Mouse (Mus musculus) yolk sac, embryonic 10.5 days (tissue): ENCODE results near the gene Tcp1.
A peak's percentile ranks its signal among the peaks of the same experiment; 100 is the strongest.
"Not testable (repeated sequence)": the region's sequence is repeated elsewhere in the genome, so short reads cannot be mapped to it uniquely, and the experiment has no call there.

ENCODE experiments used
- DNase-seq: peaks from one replicate; pipeline ENCODE4 v3.0.0-alpha.2; 2017; ENCODE audit warnings: low spot score

Gene Tcp1

GRCm38 (mm10) chr17:12915488-12915880 lies at the start of gene Tcp1:
Tcp1 (plus strand) TSS chr17:12915701.
- no peak for DNase-seq

DNA sequence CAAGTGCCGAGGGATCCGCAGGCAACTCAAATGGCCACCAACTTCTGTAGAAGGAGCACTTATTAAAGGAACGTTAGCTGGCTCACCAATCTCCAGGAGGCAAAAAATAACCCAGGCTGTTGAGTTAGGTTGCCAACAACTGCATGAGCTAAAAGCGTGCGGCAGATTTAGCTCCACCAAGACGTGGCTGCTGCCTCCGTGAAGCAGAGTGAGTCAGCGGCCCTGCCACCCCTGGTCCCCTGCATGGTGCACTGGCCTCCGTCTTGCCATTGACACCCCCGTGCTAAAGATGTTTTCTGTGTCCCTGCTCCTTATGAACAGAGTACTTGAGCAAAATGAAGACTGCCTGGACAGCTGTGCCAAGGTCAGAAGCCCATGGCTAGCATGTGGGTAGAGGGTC lies 48.6 kb upstream of the Tcp1 start:
- DNase-seq = no peak

DNA sequence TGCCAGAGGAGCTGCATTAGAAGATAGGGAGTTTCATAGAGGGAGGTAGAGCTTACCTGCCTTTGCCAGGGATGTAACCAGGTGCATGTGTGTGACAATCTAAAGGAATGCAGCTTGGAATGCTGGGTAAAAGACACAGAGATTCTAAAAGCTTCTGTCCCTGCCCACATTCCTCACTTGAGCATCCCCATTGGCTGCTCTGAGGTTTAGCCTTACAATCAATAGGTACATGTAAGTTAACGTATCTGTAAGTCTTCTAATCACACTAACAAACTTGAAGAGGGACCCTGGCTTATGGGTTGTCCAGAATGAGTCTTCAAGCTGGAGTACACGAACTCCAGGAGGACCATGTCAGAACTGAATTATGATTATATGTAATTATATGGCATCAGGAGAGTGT lies 47.5 kb upstream of the Tcp1 start, which contains the start of gene Mas1:
Gene Mas1 (minus strand): TSS at position 101 of the 400 bp plus-strand sequence.
- DNase-seq = no peak

DNA sequence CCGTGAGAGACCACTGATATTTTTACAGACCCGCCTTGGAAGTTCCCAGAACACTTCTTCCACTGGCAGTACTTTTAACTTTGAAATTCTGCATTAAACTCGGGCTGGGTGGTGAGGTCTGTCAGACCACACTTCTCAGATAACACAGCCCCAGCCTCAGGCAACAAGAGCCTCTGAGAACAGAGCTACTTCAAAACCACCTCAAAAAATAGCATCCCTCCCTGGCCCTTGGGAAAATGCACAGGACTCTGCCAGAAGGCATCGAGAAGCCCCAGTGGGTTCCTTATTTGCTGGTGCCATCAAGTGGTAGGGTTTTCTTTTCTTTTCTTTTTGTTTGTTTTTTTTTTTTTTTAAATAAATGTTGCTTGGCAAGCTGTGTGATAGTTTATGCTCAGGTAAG lies 46.9 kb upstream of the Tcp1 start:
- DNase-seq = no peak

- DNase-seq = no peak
These were observed 43.0 kb upstream of the Tcp1 start for GRCm38 (mm10) chr17:12872275-12873028.

- no peak for DNase-seq
These were observed 39.8 kb upstream of the Tcp1 start, which contains the start of gene Mrgprh for GRCm38 (mm10) chr17:12875734-12876133. Mrgprh (plus strand) TSS chr17:12876034.

DNA sequence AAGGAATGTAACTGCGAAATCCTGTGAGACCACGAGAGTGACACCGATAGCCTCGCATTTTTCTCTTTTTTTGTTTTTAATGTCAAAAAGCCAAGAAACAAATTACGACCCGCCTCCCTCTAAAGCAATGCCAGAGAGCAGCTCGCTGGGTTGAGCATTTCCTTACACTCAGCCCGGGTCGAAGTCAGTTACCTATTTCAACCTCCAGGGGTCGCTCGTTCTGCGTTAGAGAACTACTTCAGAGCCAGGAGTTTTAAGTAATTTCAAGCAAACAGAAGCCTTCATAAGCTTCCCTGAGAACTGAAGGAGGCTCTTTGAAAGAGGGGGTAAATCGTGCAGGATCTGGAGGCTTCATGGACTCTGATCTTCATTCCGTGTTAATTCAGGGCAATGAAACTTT lies 35.3 kb upstream of the Tcp1 start:
- peak; percentile 74 for DNase-seq

DNA sequence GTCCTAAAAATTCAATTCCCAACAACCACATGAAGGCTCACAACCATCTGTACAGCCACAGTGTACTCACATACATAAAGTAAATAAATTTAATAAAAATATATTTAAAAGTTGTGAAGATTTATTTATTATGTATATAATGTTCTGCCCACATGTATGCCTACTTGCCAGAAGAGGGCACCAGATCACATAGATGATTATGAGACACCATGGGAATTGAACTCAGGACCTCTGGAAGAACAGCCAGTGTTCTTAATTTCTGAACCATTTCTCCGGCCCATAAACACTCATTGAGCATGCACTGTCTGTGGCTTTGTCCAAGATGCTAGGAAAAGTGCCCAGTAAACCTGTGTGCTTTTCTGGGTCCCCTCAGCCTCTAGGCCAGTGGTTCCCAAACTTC lies 34.3 kb upstream of the Tcp1 start:
- no peak for DNase-seq

DNA sequence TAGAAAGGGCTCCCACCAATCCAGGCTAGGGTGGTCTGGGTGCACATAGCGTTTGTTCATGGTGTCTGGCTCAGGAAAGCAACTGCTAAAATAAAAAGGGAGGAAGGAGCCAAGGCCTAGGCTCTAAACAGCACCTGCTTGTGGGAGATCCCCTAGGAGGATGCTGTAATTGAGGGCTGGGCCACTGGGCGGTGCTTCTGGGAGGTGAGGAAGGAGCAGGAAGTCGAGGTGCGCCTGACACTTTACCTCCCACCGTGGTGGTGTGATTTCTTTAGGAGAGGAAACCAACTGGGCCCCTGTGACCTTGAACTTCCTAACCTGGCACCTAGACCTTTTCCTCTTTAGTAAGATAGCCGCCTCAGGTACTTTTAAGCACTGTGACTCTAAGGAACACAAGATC lies 28.9 kb upstream of the Tcp1 start:
- no peak for DNase-seq

DNA sequence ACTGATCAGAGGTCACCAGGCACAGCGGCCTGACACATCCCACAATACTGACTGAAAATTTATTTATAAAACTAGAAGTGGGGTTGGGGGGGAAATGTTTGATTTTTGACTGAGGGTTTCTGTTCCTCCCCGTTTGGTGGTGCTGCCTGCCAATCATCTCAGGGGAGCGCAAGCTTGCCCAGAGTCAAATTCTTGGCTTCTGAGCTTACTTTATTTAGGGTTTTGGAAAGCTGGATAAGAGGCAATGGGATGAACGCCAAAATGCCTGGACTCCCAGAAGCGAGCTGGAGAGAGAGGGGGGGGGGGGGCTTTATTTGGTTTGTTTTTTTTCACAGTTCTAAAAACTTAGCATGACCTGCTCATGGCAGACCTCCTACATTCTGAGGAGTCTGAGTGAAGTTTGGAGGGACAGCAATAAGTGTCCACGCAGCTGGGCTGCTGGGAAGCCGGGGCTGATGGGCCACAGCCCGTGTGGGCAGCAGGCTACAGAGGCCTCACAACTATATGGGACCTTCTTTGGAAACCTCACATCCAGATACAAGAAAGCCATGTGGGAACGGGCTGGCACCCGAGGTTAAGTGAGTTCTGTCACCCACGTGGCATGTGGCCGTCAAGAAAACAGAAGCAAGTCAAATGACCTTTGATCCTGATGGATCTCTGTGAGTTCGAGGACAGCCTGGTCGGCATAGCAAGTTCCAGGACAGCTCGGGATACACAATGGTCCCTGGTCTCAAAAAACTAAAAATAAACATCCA lies 28.3 kb upstream of the Tcp1 start:
- DNase-seq = no peak

GRCm38 (mm10) chr17:12891054-12891453 lies 24.4 kb upstream of the Tcp1 start:
- DNase-seq = no peak

DNA sequence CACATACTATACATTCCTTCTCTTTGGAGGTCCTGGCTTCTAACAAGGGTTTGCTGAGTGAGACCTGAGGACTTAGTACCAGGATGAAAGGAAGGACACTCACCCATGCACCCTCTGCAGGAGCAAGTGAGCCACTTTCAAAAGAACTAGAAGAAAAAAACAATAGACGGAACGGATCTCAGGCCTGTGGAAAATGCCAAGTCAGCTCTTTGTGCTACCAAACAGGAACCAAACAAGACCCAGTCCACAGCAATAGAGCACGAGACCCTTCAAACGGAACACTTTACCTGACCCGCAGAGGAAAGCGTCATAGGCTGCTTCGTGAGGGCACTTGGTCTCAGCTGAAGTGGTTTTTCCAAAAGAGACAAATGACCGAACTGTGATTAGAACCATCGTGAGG lies 23.5 kb upstream of the Tcp1 start:
- no peak for DNase-seq

DNA sequence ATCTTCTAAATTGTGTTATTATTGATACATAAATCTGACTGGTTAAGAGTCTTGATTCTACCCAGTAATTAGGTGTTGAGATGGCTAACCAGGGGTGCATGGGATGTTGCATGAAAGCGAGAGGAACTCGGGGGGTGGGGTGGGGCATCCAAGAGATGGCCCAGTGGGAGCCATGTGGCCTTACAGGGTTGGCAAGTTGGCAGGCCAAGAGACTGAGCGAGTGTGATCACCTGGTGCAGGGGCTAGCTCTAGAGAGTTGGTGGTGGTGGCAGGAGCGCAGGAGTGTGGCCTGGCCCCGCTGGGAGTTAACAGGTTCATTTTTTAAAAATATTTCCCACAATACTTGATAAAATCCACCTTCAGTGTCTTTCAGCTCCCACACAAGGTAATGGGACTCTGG lies 17.8 kb upstream of the Tcp1 start:
- no peak for DNase-seq

- DNase-seq = not testable (repeated sequence)
These were observed 16.9 kb upstream of the Tcp1 start for GRCm38 (mm10) chr17:12898607-12899006.

DNA sequence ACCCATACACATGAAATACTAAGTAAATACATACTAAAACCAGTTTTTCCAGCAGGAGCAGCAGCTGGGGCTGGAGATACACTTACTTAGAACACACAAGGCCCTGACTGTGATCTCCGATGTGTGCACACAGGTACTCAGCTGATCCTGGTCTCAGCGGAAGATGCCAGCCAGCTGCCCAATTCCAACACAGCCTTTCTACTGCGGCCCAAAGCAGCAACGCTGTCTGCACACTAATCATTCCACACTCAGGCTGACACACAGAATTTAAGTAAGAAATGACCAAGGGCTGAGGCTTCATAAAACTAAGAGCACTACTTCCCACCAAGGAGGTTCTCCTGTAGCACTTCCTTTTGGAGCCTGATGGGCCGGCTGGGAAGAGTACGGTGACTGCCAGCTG lies 13.2 kb upstream of the Tcp1 start:
- no peak for DNase-seq

DNA sequence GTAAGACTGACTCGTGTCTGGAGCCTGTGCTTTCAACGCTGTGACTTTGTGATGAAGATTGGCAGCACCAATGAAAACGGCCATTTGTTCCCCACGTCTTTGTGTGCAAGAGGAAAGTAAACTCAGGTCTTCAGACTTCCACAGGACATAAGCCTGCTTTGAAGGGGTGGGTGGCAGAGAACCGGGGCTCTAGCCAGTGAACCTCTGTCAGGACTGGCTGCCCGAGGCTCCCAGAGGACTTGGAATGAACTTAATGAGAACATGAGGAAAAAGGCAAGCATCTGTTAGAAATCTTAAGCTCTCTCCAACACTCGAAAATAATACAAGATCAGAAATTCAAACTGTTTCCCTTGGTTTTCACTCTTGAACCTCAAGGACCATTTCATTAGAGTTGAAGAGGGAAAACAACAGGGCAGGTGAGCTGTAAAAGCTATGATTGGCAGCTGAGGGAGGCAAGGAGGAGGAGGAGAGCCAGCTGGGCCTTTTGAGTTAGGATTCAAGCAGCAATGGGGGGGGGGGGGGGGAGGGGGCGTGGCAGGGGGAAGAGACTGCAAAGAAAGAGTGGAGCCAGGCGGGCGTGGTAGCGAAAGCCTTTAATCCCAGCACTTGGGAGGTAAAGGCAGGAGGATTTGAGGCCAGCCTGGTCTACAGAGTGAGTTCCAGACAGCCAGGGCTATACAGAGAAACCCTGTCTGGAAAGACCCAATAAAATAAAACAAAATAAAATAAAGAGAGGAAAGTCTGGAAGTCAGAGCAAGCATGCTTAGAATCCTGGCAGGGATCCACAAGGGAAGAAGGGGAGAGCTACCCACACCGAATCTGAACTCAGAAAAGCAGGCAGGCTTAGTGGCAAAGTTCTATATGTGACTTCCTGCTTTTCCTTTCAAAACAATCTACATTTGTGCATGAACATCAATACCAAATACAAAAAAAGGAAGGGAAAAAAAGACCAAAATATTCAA lies 11.8 kb upstream of the Tcp1 start:
- no peak for DNase-seq

GRCm38 (mm10) chr17:12904349-12904748 lies 11.2 kb upstream of the Tcp1 start:
- DNase-seq = no peak

DNA sequence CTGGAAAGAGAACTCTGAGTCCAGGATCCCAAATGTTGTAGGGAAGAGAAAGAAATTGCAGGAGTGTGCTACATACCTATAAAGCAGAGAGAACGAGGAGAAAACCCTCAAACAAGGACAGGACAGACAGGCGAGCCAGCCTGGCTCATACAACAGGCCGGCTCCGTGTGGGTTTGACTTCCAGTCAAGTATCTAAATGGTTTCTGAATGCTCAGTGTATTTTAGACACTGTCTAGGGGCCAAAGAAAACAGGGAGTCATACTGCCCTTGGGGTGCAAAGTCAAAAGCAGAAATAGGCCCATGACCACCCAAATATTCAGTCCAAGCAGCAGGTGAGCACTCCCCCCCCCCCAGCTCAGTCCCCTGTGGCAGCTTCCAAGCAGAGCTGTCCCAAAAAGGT lies 9.7 kb upstream of the Tcp1 start:
- DNase-seq = no peak

DNA sequence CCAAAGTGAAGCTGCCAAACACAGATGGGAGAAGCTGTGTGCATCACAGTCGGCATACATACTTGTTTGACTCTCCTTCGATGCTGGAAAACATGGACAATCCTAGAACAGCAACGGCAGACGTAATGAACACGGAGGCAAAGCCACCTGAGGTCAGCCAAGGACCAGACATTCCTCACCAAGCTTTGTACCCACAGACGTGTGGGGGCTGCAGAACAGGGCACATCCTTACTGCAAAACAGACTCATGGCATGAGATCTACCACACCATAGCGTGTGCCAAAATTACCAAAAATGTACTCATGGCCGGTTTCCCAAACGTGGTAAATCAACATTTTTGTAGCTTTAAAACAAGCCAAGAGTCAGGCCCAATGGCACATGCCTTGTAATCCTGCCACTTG lies 9.1 kb upstream of the Tcp1 start:
- DNase-seq = no peak

DNA sequence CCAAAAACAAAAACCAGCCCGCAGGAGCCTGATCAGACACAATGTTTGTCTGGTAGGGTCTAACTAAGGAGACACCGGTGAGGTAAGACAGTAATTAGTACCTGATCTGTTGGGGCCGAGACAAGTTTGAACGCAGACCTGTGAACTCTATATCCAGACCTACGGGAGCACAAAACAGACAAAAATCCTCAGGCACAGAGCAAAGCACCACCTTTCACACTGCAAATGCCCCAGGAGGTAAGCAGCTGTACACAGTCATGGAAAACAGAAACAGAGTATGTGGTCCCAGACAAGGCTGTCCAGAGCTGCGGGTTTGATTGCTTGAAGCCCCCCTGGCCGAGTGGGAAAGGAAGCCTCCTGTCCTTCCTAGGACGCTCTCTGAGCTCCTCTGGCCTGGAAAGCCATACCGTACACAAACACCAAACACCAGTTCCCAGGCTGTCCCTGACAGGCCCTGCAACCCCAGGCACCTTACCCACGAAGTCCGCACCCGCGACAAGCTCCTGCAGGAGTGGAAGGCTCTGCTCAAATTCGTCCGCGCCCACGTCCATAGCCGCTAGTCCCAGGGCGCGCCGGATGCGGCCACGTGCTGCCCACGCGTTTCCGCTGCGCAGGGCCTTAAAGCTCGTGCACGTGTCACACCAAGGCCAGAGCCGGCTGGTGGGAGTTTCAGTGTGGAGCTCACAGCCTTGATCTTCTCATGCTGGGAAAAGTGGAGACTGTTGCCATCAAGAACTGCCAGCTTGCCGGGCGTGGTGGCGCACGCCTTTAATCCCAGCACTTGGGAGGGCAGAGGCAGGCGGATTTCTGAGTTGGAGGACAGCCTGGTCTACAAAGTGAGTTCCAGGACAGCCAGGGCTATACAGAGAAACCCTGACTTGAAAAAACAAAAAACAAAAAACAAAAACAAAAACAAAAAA lies 5.9 kb upstream of the Tcp1 start, which contains the start of gene Pnldc1:
Gene Pnldc1 (minus strand): TSS at position 870 of the 920 bp plus-strand sequence.
- DNase-seq = no peak

- DNase-seq = no peak
These were observed 5.1 kb upstream of the Tcp1 start for GRCm38 (mm10) chr17:12910391-12910790.
